Comparison of ENCODE assay signal across 15 mouse cellular contexts in genomic region chr5:138900952-138901599, GRCm38 (mm10).
A peak's percentile ranks its signal among the peaks of the same experiment; 100 is the strongest.
DNase-seq lines count a peak whose midpoint lies in the region; ATAC-seq and TF ChIP-seq lines count a peak whose summit lies in the region.
"Had no signal": no experiment of that assay in that cellular context is flagged by ENCODE, and none has a peak within 500 bp of the region (broad histone marks: within the 10 kb centered on the region; RNA-seq: fewer than 3 reads in every experiment).

No protein-coding gene starts in this region.

- DNase-seq in intestine, embryonic 14.5 days (ENCODE audit: low spot score) = no peak
- DNase-seq in frontal cortex, adult 2 months (ENCODE audit: extremely low spot score in 1 of 2, low spot score in 1 of 2) = peak; percentile 39 to 77
- DNase-seq in layer of hippocampus, adult 9-11 months = peak; percentile 55
- DNase-seq in right cerebral cortex, postnatal 25 days = peak; percentile 63
- DNase-seq in urinary bladder, postnatal 36 days (ENCODE audit: low spot score in 2 of 2) = no peak
- no peak for DNase-seq in cerebellum, adult 11-12 months
- DNase-seq: adrenal gland, postnatal 10 days had no signal

- H3K4me2 ChIP-seq in intestine, embryonic 14.5 days (ENCODE audit: low read length) = no peak overlapping the region
- no peak overlapping the region for H3K4me2 ChIP-seq in intestine, postnatal 0 days (replicated peaks; ENCODE audit: low read depth)
- H3K4me2 ChIP-seq: forebrain, embryonic 15.5 days; heart, embryonic 13.5 days; hindbrain, embryonic 14.5 days; kidney, embryonic 15.5 days; limb, embryonic 12.5 days had no signal

- no peaks in the 10 kb centered on the region for H3K36me3 ChIP-seq in intestine, embryonic 14.5 days (ENCODE audit: control insufficient read depth, insufficient read depth, low read length)
- H3K36me3 ChIP-seq in intestine, postnatal 0 days (ENCODE audit: control insufficient read depth, insufficient read depth) = no peaks in the 10 kb centered on the region
- H3K36me3 ChIP-seq: forebrain, embryonic 15.5 days; heart, embryonic 13.5 days; kidney, embryonic 15.5 days; limb, embryonic 12.5 days had no signal

- no peak for TF ChIP-seq CTCF in intestine, postnatal 0 days (IDR thresholded peaks at IDR 0.05; ENCODE audit: low read depth)

- H3K27me3 ChIP-seq in intestine, embryonic 14.5 days (replicated peaks; ENCODE audit: control insufficient read depth, insufficient read depth, low read length) = no peaks in the 10 kb centered on the region
- H3K27me3 ChIP-seq in intestine, postnatal 0 days (replicated peaks; ENCODE audit: control insufficient read depth, insufficient read depth, low read length) = no peaks in the 10 kb centered on the region
- H3K27me3 ChIP-seq: forebrain, embryonic 15.5 days; heart, embryonic 13.5 days; kidney, embryonic 15.5 days; limb, embryonic 12.5 days had no signal

- ATAC-seq in intestine, embryonic 14.5 days (replicated peaks; ENCODE audit: low FRiP score, low TSS enrichment, low read depth) = no peak
- no peak for ATAC-seq in intestine, postnatal 0 days
- no peak for ATAC-seq in granulocyte monocyte progenitor cell, adult 5-6 weeks (replicated peaks; ENCODE audit: poor library complexity, severe bottlenecking)
- ATAC-seq: forebrain, embryonic 15.5 days had no signal

- 69% methylated on average over 15 of the region's 15 CpGs for WGBS in intestine, embryonic 14.5 days
- 46% methylated on average over 15 of the region's 15 CpGs for WGBS in intestine, postnatal 0 days

- no peak overlapping the region for H3K9ac ChIP-seq in intestine, embryonic 14.5 days (ENCODE audit: low read length)
- H3K9ac ChIP-seq in intestine, postnatal 0 days (ENCODE audit: low read depth, low read length) = no peak overlapping the region
- H3K9ac ChIP-seq: forebrain, embryonic 15.5 days; heart, embryonic 13.5 days; hindbrain, embryonic 14.5 days; kidney, embryonic 15.5 days; limb, embryonic 12.5 days had no signal

- H3K4me1 ChIP-seq in intestine, embryonic 14.5 days (replicated peaks; ENCODE audit: control insufficient read depth, insufficient read depth, low read length) = peaks cover 9% of the 10 kb centered on the region; the same call in 1 of the 2 replicates
- no peaks in the 10 kb centered on the region for H3K4me1 ChIP-seq in intestine, postnatal 0 days (replicated peaks; ENCODE audit: control insufficient read depth, insufficient read depth, low read length)
- H3K4me1 ChIP-seq: forebrain, embryonic 15.5 days had no signal

- 0 out of 2 replicates have a peak overlapping the region, but pooled peaks have one; percentile 5 for H3K27ac ChIP-seq in intestine, embryonic 14.5 days (ENCODE audit: low read depth)
- no peak overlapping the region for H3K27ac ChIP-seq in intestine, postnatal 0 days (ENCODE audit: low read depth, low read length)
- H3K27ac ChIP-seq: forebrain, embryonic 15.5 days; heart, embryonic 13.5 days; hindbrain, embryonic 14.5 days; kidney, embryonic 15.5 days; limb, embryonic 12.5 days; macrophage had no signal

- H3K9me3 ChIP-seq in intestine, embryonic 14.5 days (ENCODE audit: control insufficient read depth, low read length) = no peaks in the 10 kb centered on the region
- H3K9me3 ChIP-seq in intestine, postnatal 0 days (ENCODE audit: control insufficient read depth) = no peaks in the 10 kb centered on the region
- H3K9me3 ChIP-seq: forebrain, embryonic 15.5 days; heart, embryonic 13.5 days; kidney, embryonic 15.5 days; limb, embryonic 12.5 days had no signal

- H3K4me3 ChIP-seq in intestine, embryonic 14.5 days (ENCODE audit: low read depth, low read length) = no peak overlapping the region
- no peak overlapping the region for H3K4me3 ChIP-seq in intestine, postnatal 0 days (ENCODE audit: low read depth, low read length)
- H3K4me3 ChIP-seq: forebrain, embryonic 15.5 days; heart, embryonic 13.5 days; kidney, embryonic 15.5 days; limb, embryonic 12.5 days had no signal

Comparison
In these comparisons a context has a peak if more than half of its experiments do, and no peak if none do; other contexts are left out.
1. DNase-seq: peak in frontal cortex, adult 2 months (2 of 2), layer of hippocampus, adult 9-11 months (single experiment) and right cerebral cortex, postnatal 25 days (single experiment); none in intestine, embryonic 14.5 days (single experiment), urinary bladder, postnatal 36 days (0 of 2) and cerebellum, adult 11-12 months (single experiment).